Mouse (Mus musculus) heart, adult 2 months (tissue): ENCODE data around the gene Rcor1.

Experiments
- CTCF ChIP-seq: fragments of 200-600 bp; IDR thresholded peaks from 2 replicates; pipeline ENCODE4 v1.8.1; 2022; ENCODE audit warnings: antibody characterized with exemption, mild to moderate bottlenecking, moderate library complexity
- EP300 ChIP-seq: fragments of 200-500 bp; IDR thresholded peaks from 2 replicates; pipeline ENCODE4 v1.6.1; 2011; ENCODE audit warnings: low read depth, low read length, control low read depth; ENCODE audit not compliant: insufficient read depth

DNA sequence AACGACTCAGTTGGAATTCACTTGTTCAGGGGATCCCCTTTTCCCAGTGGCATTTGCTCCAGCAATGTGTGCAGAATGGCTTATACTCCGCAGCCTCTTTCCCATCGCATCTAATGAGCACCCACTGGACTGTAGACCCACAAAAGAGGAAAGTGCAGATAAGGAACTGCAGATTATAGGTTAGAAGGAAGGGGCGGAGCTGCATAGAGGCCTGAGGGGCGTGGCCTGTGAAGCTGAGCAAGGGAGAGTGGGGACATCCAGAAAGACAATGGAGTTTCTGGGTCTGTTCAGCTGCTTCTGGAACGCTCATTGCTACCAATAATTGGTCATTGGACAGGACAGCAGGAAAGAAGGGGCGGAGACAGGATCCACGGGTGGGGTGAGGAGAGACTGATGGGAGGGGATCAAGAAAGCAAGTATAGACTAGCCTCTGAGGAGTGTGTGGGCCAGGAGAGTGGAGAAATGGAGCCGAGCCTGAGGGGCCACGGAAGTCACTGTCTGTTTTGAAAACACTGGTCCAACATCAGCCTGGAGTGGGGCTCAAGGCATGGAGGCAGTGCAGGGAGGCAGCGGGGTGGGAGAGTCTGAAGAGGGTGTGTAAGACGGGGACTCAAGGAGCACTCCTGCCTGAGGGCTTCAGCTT lies 3.8 kb upstream of the Rcor1 start:
- TF ChIP-seq EP300 = no peak
- TF ChIP-seq CTCF = no peak
